Mouse (Mus musculus) heart, adult 2 months (tissue): ENCODE results near the gene Rfng.

ENCODE experiments used
- CTCF ChIP-seq: fragments of 200-600 bp; IDR thresholded peaks from 2 replicates; pipeline ENCODE4 v1.8.1; 2022; ENCODE audit warnings: antibody characterized with exemption, mild to moderate bottlenecking, moderate library complexity
- EP300 ChIP-seq: fragments of 200-500 bp; IDR thresholded peaks from 2 replicates; pipeline ENCODE4 v1.6.1; 2011; ENCODE audit warnings: low read depth, low read length, control low read depth; ENCODE audit not compliant: insufficient read depth

GRCm38 (mm10) chr11:120831659-120832440 lies 47.8 kb upstream of the Rfng start:
- TF ChIP-seq CTCF, result no peak
- TF ChIP-seq EP300, result no peak
